Mouse (Mus musculus): ENCODE results near the gene Foxp4. TPM values are rescaled to one million over a fixed set of nuclear protein-coding genes. Genes with fewer than 3 reads are reported as not detected.

Gene Foxp4
- total RNA-seq, 2 experiments from 2014 or later = 24.8 to 25.6 TPM

Other genes with a start within 250 kb of the Foxp4 start
- 100 to 1,000 TPM; 223 to 226 TPM for gene Tomm6, start 236.3 kb downstream of the Foxp4 start, total RNA-seq (2021)
- gene Frs3, start 235.6 kb downstream of the Foxp4 start, total RNA-seq (2021) = 1 to 10 TPM; 3.2 to 7.5 TPM
- gene Gm21981, start 230.2 kb downstream of the Foxp4 start, total RNA-seq (2021) = 1 to 10 TPM; 1.1 to 1.5 TPM
- 1 to 10 TPM; 2.2 to 4.8 TPM for gene Prickle4, start 229.9 kb downstream of the Foxp4 start, total RNA-seq (2021)
- not detected for gene Pgc, start 197.8 kb downstream of the Foxp4 start, total RNA-seq (2021)
- gene Tfeb, start 187.6 kb downstream of the Foxp4 start, total RNA-seq (2021) = 10 to 100 TPM; 19.9 to 29.7 TPM
- gene Mdfi, start 90.0 kb downstream of the Foxp4 start, total RNA-seq (2021) = 1 to 10 TPM; 4.2 to 5.3 TPM
- not detected for gene 1700122O11Rik, start 113.6 kb upstream of the Foxp4 start, total RNA-seq (2021)
- gene 1700067P10Rik, start 164.7 kb upstream of the Foxp4 start, total RNA-seq (2021) = not detected
- under 1 TPM; 0.27 to 0.45 TPM for gene 9830107B12Rik, start 221.6 kb upstream of the Foxp4 start, total RNA-seq (2021)
- gene A530064D06Rik, start 242.6 kb upstream of the Foxp4 start, total RNA-seq (2021) = under 1 TPM; 0.24 to 0.33 TPM

Data from adrenal gland, postnatal 10 days (tissue).